Mouse (Mus musculus) MEL (cell line): ENCODE data around the gene Zfp637.
A peak's percentile ranks its signal among the peaks of the same experiment; 100 is the strongest.

Experiments used
- CTCF ChIP-seq, 3 experiments: IDR thresholded peaks in 2 of 3; conservative IDR thresholded peaks in 1 of 3; 2 replicates each; pipeline ENCODE4 v1.5.1; 2011 to 2012; ENCODE audit warnings: low read length in 3 of 3, low read depth in 2 of 3, mild to moderate bottlenecking in 2 of 3, improper control_type of control experiment in 1 of 3, inconsistent platforms in 1 of 3, mixed read lengths in 1 of 3, moderate library complexity in 1 of 3; ENCODE audit not compliant: control insufficient read depth in 1 of 3, insufficient read depth in 1 of 3, poor library complexity in 1 of 3, severe bottlenecking in 1 of 3
- E2F4 ChIP-seq: IDR thresholded peaks from 2 replicates; pipeline ENCODE4 v1.6.1; 2011; ENCODE audit warnings: low read depth, low read length, improper control_type of control experiment, borderline replicate concordance
- EP300 ChIP-seq, 2 experiments: IDR thresholded peaks; 2 replicates each; pipeline ENCODE4 v1.6.1; 2011; ENCODE audit warnings: improper control_type of control experiment in 2 of 2, low read length in 2 of 2, low read depth in 1 of 2, mild to moderate bottlenecking in 1 of 2
- GATA1 ChIP-seq: IDR thresholded peaks from 2 replicates; pipeline ENCODE4 v1.6.1; 2011; ENCODE audit warnings: low read depth, low read length, improper control_type of control experiment
- MAFK ChIP-seq: IDR thresholded peaks from 2 replicates; pipeline ENCODE4 v1.6.1; 2011; ENCODE audit warnings: low read depth, mild to moderate bottlenecking, low read length, improper control_type of control experiment, borderline replicate concordance
- MAZ ChIP-seq: IDR thresholded peaks from 2 replicates; pipeline ENCODE4 v1.6.1; 2012; ENCODE audit warnings: low read depth, mild to moderate bottlenecking, inconsistent platforms, low read length, improper control_type of control experiment
- POLR2A ChIP-seq, 2 experiments: IDR thresholded peaks; 2 replicates each; pipeline ENCODE4 v1.6.1; 2011 to 2012; ENCODE audit warnings: low read length in 2 of 2, mild to moderate bottlenecking in 2 of 2, control low read depth in 1 of 2, improper control_type of control experiment in 1 of 2, low read depth in 1 of 2, moderate library complexity in 1 of 2; ENCODE audit not compliant: control insufficient read depth in 1 of 2, insufficient read depth in 1 of 2, poor library complexity in 1 of 2
- SIN3A ChIP-seq: IDR thresholded peaks from 2 replicates; pipeline ENCODE4 v1.6.1; 2012; ENCODE audit warnings: low read length, improper control_type of control experiment, inconsistent platforms
- TCF12 ChIP-seq: IDR thresholded peaks from 2 replicates; pipeline ENCODE4 v1.6.1; 2014; ENCODE audit warnings: low read depth, mild to moderate bottlenecking, inconsistent platforms, low read length, improper control_type of control experiment, moderate library complexity
- USF1 ChIP-seq: IDR thresholded peaks from 2 replicates; pipeline ENCODE4 v1.6.1; 2014; ENCODE audit warnings: low read depth, mild to moderate bottlenecking, inconsistent platforms, low read length, improper control_type of control experiment, moderate library complexity
- ZC3H11A ChIP-seq: IDR thresholded peaks from 2 replicates; pipeline ENCODE4 v1.6.1; 2012; ENCODE audit warnings: low read depth, mild to moderate bottlenecking, inconsistent platforms, low read length, improper control_type of control experiment
- ZNF384 ChIP-seq: IDR thresholded peaks from 2 replicates; pipeline ENCODE4 v1.6.1; 2012; ENCODE audit warnings: low read depth, mild to moderate bottlenecking, inconsistent platforms, low read length, improper control_type of control experiment

GRCm38 (mm10) chr6:117857990-117858389 is 17.0 kb downstream of the Zfp637 start:
- TF ChIP-seq CTCF (IDR thresholded peaks at IDR 0.05 in 2 of 3, conservative IDR thresholded peaks at IDR 0.05 in 1 of 3; ENCODE audit: control insufficient read depth in 1 of 3, insufficient read depth in 1 of 3, low read depth in 2 of 3, low read length in 3 of 3, poor library complexity in 1 of 3, severe bottlenecking in 1 of 3), result peak in 2 of 3 experiments; percentile 17 to 59; a peak in 4 of 6 replicates
- TF ChIP-seq EP300 (IDR thresholded peaks at IDR 0.05; ENCODE audit: low read depth in 1 of 2, low read length in 2 of 2), result no peak
- no peak for TF ChIP-seq POLR2A (IDR thresholded peaks at IDR 0.05; ENCODE audit: control insufficient read depth in 1 of 2, insufficient read depth in 1 of 2, low read depth in 1 of 2, low read length in 2 of 2, poor library complexity in 1 of 2)
- no peak for TF ChIP-seq USF1
- TF ChIP-seq ZNF384, result no peak
- TF ChIP-seq E2F4, result no peak
- TF ChIP-seq SIN3A, result no peak
- TF ChIP-seq ZC3H11A, result peak; percentile 61
- no peak for TF ChIP-seq GATA1
- TF ChIP-seq MAZ, result no peak
- TF ChIP-seq MAFK, result no peak
- TF ChIP-seq TCF12, result no peak
